In genomic region chr15:84285453-84285852, GRCm38 (mm10) we compare ENCODE assay signal across 10 mouse cellular contexts.
"Had no signal": no experiment of that assay in that cellular context is flagged by ENCODE, and none has a peak within 500 bp of the region (broad histone marks: within the 10 kb centered on the region; RNA-seq: fewer than 3 reads in every experiment).

No protein-coding gene starts in this region.

- H3K9me3 ChIP-seq: limb, embryonic 13.5 days; liver, embryonic 15.5 days had no signal

- DNase-seq: kidney, adult 18-20 months; kidney, postnatal 10 days; lung, adult 2 months; lung, postnatal 36 days; thymus, postnatal 4 days had no signal

- H3K4me2 ChIP-seq: limb, embryonic 13.5 days; liver, embryonic 11.5 days; liver, embryonic 15.5 days had no signal

- H3K4me1 ChIP-seq: limb, embryonic 13.5 days; liver, embryonic 15.5 days had no signal

- H3K9ac ChIP-seq: limb, embryonic 13.5 days; liver, embryonic 15.5 days had no signal

- H3K36me3 ChIP-seq: limb, embryonic 13.5 days; liver, embryonic 15.5 days had no signal

- H3K4me3 ChIP-seq: limb, embryonic 13.5 days; liver, embryonic 15.5 days had no signal

- H3K27me3 ChIP-seq: limb, embryonic 13.5 days; liver, embryonic 15.5 days had no signal

- H3K27ac ChIP-seq: limb, embryonic 13.5 days; liver, embryonic 15.5 days; stomach, postnatal 0 days had no signal

- ATAC-seq: lung, postnatal 0 days had no signal
